Mouse (Mus musculus) megakaryocyte, embryonic 14.5 days (primary cell): Measurements from ENCODE around the gene Pld5.

ENCODE experiments used
- FLI1 ChIP-seq: IDR thresholded peaks from 2 replicates; pipeline ENCODE4 v1.6.1; 2012; ENCODE audit warnings: low read length, inconsistent platforms, mixed read lengths
- GATA1 ChIP-seq: IDR thresholded peaks from 3 replicates; pipeline ENCODE4 v1.6.1; 2012; ENCODE audit warnings: mixed read lengths, low read length, inconsistent platforms, borderline replicate concordance

DNA sequence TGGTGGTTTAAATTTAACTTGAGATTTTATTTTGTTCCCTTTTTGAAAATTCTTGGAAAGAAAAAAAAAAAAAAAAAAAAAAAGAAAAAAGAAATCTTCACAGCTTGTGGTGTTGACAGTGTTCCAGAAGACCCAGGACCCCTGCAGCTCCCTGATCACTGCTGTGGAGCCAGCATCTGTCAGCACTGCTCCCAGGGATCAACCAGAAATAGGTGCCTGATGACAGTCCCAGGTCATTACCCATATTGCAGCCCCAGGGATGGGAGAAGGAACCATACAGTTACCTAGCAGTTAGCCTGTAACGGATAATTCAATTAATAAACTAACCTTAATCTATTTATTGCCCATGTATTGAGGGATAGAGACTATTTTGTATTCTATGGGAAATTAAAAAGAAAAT, 250.6 kb downstream of the Pld5 start:
- TF ChIP-seq GATA1 (no peak), FLI1 (no peak)
